Mouse (Mus musculus) cerebellum, adult 2 months (tissue): Measurements from ENCODE around the gene Ugt1a5.

ENCODE experiments used
- CTCF ChIP-seq: fragments of 200-500 bp; IDR thresholded peaks from 2 replicates; pipeline ENCODE4 v1.5.1; 2011; ENCODE audit warnings: low read depth, mild to moderate bottlenecking, control low read depth, low read length, moderate library complexity, borderline replicate concordance; ENCODE audit not compliant: insufficient read depth
- POLR2A ChIP-seq: fragments of 200-500 bp; IDR thresholded peaks from 2 replicates; pipeline ENCODE4 v1.6.1; 2011; ENCODE audit warnings: low read length, control low read depth, borderline replicate concordance; ENCODE audit not compliant: insufficient read depth

DNA sequence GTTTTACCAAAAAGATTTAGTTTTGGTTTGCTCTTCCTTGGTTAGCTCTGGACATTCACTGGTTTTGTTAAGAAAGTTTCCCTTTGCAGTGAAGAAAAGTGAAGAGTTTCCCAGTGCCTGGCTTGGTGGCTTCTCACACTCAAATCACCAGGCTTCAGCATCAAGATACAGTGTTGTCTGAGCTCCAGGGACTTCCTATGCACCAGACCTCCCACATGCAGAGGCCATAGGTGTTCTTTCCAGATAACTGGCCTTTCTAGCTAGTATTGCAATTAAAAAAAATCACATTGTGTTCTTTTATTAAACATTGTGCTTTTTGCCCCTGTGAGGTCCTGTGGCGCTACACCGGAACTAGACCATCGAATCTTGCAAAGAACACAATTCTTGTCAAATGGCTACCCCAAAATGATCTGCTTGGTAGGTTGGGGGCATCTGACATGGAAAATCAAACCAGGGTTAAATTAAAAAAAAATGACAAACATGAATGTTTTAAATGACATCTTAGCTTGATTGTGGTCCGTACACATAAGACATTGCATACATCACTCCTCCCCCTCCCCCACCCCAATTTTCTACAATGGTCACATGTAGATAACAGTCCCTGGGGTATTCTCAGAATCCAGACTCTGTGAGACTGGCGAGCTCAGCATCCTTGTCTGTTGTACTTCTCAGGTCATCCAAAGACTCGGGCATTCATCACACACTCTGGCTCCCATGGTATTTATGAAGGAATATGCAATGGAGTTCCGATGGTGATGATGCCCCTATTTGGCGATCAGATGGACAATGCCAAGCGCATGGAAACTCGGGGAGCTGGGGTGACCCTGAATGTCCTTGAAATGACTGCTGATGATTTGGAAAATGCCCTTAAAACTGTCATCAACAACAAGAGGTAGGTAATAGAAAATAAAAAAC lies 49.9 kb downstream of the Ugt1a5 start:
- TF ChIP-seq POLR2A (no peak), CTCF (no peak)
